Mouse (Mus musculus) brown adipose tissue, adult 24 weeks (tissue): ENCODE measurements at regions not wholly inside any gene's neighbourhood (a gene's known extent, or its start where the extent isn't known, plus 50 kb on each side); places are given as distances from the start of the nearest gene placed in this dataset.

Experiments
- H3K27ac ChIP-seq: fragments of 200-500 bp; replicated peaks from 2 replicates; pipeline ENCODE4 v1.5.1; 2012; ENCODE audit warnings: low read depth, mild to moderate bottlenecking, low read length
- H3K4me1 ChIP-seq: fragments of 200-500 bp; 2 replicates; pipeline ENCODE4 v1.6.1; 2012; ENCODE audit warnings: low read length, mixed read lengths; ENCODE audit not compliant: control insufficient read depth, insufficient read depth, insufficient read length
- H3K4me3 ChIP-seq: fragments of 200-500 bp; 2 replicates; pipeline ENCODE4 v1.5.1; 2012; ENCODE audit warnings: low read depth, mild to moderate bottlenecking, low read length, moderate library complexity; ENCODE audit not compliant: insufficient read depth

DNA sequence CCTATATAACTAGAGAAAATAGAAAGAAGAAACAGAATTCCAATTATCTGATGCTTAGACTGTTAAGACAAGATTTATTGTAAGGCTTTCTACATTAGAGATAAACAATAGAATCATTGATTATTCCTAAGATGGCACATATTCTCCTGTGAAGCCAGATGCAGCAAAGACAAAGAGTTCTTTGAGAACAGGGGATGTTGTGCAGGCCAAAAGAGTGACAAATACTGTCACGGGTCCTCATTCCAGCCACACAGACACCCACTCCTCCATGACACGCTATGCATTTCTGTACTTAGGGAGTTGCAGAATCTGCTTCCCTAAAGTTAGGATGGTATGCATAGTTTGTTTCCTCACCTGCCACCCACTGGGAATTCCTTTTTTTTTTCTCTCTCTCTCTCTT, 245.2 kb downstream of the Sv2b start:
- Histone ChIP-seq H3K4me3 (no peak overlapping the region), H3K4me1 (no peaks in the 10 kb centered on the region), H3K27ac (no peak overlapping the region)

GRCm38 (mm10) chr7:75050231-75050630, 258.8 kb downstream of the Sv2b start:
- Histone ChIP-seq H3K4me1 (no peaks in the 10 kb centered on the region), H3K27ac (no peak overlapping the region)

GRCm38 (mm10) chr7:75049751-75050150, 259.3 kb downstream of the Sv2b start:
- no peak overlapping the region for H3K27ac ChIP-seq
- no peak overlapping the region for H3K4me3 ChIP-seq
- no peaks in the 10 kb centered on the region for H3K4me1 ChIP-seq

More at GRCm38 (mm10) chr7:75050231-75050630, 258.8 kb downstream of the Sv2b start:
- H3K4me3 ChIP-seq: no peak overlapping the region

DNA sequence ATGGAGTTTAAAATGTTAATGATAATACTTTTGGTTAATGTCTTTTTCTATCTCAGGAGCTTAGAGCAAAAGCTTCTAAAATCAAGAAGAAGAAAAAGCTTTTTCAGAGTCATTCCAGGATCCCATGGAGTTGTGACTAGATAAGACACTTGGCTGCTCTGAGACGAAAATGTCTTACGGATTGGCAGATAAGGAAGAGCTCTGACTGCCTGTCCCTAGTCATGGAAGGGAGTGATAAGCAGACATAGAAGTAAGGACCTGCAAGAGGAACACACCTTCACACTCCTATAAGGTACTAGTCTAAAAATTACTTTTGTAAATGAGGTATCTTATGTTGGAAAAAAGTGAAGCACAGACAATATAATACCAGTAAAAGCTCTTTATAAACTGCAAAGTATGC, 260.2 kb downstream of the Sv2b start:
- no peak overlapping the region for H3K27ac ChIP-seq
- no peaks in the 10 kb centered on the region for H3K4me1 ChIP-seq
- H3K4me3 ChIP-seq: no peak overlapping the region

DNA sequence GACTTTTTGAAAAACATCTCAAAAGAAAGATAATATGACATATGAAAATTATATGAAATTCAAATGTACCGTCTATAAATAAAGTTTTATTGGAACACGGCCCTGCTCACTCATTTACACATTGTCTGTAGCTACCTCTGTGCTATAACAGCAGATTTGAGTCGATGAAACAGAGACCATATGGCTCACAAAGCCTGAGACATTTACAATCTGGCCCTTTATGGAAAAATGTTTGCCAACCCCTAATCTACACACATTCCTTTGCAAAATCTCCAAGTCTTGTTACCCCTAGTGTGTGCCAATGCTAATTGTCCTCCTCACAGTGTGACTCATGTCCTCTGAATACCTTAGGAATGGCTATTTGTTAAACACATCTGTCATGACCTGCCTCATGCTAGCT, 261.2 kb downstream of the Sv2b start:
- Histone ChIP-seq H3K4me1 (no peaks in the 10 kb centered on the region), H3K4me3 (no peak overlapping the region)

DNA sequence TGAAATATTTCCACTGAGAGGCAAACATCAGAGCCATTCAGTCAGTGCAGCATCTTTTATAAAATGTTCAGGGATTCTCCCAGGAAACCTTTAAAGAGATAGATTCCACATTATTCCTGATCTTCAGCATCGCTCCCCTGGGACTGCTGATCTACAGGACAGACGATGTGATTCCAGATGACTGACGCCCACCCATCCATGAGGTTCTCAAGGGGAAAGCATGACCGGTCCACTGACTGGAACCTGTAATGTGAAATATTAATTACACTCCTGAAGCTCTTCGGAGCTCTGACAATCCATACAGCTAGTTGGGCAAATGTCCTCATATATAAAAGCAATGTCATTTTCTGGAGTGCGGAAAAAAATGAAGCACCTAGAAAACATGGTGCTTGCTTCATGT, 268.2 kb downstream of the Sv2b start:
- no peak overlapping the region for H3K4me3 ChIP-seq
- H3K27ac ChIP-seq: no peak overlapping the region
- H3K4me1 ChIP-seq: no peaks in the 10 kb centered on the region

More for the DNA sequence above, 261.2 kb downstream of the Sv2b start:
- no peak overlapping the region for H3K27ac ChIP-seq

DNA sequence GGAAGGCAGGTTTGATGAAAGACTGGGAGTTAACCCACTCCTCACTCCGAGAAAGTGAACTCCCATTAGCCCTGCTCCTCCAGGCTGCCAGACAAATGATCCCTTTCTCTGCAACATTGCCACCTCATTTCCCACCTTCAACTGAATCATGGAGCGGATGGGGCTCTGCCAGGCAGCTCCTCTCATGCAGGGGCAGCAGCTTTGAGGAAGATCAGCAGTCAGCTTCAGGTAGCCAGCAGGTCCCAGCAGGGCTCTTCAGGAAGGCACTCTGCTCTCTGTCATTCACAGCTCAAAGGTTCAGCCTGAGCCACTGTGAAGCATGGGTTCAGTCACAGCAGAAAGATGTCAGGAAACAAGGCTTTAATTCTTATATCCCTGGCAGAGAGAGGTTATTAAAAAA, 282.9 kb downstream of the Sv2b start:
- no peaks in the 10 kb centered on the region for H3K4me1 ChIP-seq
- no peak overlapping the region for H3K27ac ChIP-seq
- H3K4me3 ChIP-seq: no peak overlapping the region

GRCm38 (mm10) chr7:75021966-75022365, 287.1 kb downstream of the Sv2b start:
- Histone ChIP-seq H3K4me1 (no peaks in the 10 kb centered on the region), H3K4me3 (no peak overlapping the region), H3K27ac (no peak overlapping the region)

DNA sequence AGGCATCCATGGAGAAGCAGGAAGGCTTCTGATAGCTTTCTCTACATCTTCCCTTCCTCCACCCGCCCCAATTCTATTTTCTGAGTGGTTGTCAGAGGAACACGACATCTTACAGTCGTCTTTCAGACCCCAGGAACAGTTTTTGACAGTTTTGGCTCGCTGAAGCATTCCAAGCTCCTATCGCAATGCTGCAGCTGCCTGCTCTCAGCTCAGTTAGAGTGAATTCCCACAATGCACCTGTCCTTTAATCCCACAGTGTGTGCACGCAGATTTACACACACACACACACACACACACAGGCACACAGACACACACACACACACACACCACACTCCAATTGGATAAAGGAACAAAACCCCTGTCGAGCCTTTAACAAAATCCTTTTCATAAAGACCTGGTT, 290.4 kb downstream of the Sv2b start:
- Histone ChIP-seq H3K4me1 (no peaks in the 10 kb centered on the region), H3K27ac (no peak overlapping the region), H3K4me3 (no peak overlapping the region)

DNA sequence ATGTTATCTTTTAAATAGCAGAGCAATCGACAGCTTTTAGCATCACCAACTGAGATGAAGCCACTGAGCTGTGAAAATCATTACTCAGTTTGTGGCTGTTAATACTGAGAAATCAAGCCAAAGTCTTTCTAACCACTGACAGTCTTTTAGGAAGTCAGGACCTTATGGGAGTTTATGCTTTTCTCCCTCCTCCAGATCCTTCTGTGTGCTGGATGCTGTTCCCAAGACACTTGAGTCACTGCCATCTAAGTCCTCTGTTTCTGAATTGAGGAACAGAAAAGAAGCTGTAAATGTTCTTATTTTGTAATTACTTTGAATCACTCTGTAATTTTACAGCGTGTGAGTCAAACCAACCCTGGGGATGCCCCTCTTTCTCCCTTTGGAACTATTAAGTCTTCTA, 300.6 kb downstream of the Sv2b start:
- Histone ChIP-seq H3K27ac (no peak overlapping the region), H3K4me1 (no peaks in the 10 kb centered on the region), H3K4me3 (no peak overlapping the region)

DNA sequence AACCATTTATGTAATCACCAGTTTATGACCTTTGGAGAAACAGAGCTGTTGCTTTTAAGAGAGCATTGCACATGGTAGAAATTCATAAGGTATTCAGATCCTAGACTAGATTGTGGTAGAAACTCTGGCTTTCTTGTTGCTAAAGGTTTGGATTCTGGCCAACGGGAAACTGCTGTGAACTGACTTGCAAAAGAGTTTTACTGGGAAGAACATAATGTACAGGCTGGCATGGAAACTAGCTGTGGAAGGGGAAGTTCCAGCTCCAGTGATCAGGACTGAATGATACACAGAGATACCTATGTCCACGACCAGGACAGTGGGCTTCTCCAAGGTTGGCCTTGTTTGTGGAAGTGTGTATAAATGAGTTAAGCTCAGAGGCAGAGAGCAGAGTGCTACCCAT, 318.9 kb downstream of the Sv2b start:
- H3K4me1 ChIP-seq: no peaks in the 10 kb centered on the region
- H3K4me3 ChIP-seq: no peak overlapping the region
- no peak overlapping the region for H3K27ac ChIP-seq

GRCm38 (mm10) chr7:74979479-74979878, 329.6 kb downstream of the Sv2b start:
- Histone ChIP-seq H3K4me1 (no peaks in the 10 kb centered on the region), H3K4me3 (no peak overlapping the region), H3K27ac (no peak overlapping the region)

GRCm38 (mm10) chr7:74975986-74976385, 333.1 kb downstream of the Sv2b start:
- Histone ChIP-seq H3K4me1 (no peaks in the 10 kb centered on the region), H3K27ac (no peak overlapping the region), H3K4me3 (no peak overlapping the region)

DNA sequence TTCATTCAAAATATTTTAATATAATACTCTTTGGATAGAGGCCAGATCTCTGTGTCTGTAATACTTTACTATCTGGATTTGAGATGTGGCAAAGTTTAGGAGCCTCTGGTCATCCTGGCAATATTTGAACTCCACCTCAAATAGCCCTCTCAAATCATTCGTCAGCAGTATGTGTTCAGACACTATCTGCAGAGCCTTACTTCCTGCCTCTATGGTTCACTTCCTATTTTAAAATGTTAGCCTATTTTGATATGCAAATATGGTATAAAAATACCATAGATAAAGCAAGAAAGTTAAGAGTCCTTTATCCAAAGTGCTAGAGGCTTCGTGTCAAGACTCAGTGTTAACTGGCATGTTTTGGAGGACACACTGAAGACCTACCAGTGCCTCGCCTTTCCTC, 334.6 kb downstream of the Sv2b start:
- H3K4me1 ChIP-seq: no peaks in the 10 kb centered on the region
- no peak overlapping the region for H3K4me3 ChIP-seq
- no peak overlapping the region for H3K27ac ChIP-seq

DNA sequence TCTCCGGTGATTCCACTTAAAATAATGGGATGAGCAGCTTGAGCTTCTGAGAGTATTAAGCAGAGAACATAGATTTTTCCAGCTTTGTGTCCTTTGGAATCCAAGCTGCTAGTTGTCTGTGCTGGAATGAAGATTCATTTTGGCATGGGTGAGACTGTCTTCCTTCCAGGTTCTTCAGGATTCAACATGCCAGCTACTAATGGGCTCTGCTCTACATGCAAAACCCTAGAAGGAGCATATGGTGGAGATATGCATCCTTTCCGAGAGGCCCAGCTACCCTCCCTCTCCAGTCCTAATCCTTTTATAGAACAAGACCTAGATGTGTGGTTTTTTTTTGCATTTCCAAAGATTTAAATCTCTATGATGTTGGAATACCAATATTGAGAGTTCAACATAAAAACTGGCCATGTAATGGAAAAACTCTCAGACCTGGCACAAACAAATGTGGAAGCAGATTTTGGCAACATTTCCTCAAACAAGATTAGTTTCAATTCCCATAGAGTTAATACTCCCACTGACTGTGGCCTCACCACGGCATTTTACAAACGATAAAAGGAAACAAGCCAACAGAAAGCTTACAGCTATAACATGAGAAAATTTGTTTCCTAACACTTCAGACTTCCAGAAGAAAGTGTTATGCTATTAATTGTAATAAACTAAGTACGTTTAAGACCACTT, 364.5 kb downstream of the Sv2b start:
- no peak overlapping the region for H3K27ac ChIP-seq
- no peak overlapping the region for H3K4me3 ChIP-seq
- H3K4me1 ChIP-seq: no peaks in the 10 kb centered on the region

DNA sequence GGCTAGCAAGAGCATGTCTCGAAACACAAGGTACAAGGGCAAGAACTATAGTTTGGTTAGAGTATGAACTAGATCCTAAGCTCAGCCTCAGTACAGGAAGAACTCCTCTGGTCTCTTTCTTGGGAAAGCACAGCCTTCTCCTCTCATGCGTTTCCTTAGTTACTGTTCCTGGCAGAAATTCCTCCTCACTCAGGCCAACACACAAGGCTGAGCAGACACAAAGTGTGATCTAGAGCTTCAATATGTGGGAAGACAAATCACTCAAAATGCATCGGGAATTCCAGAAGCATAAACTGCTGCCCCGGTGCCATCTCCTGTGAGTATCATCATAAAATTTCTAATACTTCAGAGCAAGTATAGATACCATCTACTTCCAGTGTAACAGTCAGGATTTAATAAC, 366.1 kb downstream of the Sv2b start:
- Histone ChIP-seq H3K27ac (no peak overlapping the region), H3K4me1 (no peaks in the 10 kb centered on the region), H3K4me3 (no peak overlapping the region)
